Mouse (Mus musculus): Measurements from ENCODE around the gene Ndufs5.

DNA sequence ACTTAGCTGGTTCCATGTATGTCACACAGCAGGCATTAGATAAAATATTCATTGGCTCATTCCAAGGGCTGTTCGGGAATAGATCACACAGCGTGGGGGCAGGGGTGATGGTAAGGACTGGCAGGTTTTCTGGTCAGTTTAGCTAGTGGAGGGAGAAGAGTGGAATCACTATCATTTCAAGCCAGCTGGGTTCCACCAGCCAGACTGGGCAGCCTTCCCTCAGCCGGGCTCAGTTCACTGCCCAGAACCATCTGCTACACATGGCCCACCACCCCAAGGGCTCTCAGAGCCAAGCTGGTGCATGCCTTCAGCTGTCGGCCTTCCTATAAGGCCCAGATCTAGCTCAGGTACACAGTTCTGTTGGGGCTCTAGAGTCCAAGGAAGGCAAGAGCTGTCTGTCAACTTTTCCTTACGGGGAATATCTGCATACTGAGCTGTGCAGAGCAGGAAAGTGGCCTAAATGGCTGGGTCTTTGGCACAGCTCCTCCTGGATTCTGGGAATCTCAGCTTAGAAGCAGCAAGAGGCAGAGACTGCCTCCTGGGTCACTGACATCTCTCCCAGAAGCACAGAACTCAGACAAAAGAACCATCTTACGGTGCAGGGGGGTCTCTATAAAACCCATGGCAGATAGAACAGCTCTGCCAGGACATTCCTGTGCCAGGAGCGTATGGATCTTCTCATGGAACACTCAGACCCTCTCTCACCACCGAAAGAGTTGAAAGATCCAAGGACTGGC is 32.3 kb downstream of the Ndufs5 start:
- TF ChIP-seq MAX (IDR thresholded peaks at IDR 0.05; ENCODE audit: low read depth) (no peak), POLR2A (IDR thresholded peaks at IDR 0.05; ENCODE audit: insufficient read length, low read depth) (no peak), USF1 (IDR thresholded peaks at IDR 0.05; ENCODE audit: low read depth) (no peak), MYOG (IDR thresholded peaks at IDR 0.05; ENCODE audit: control insufficient read depth in 1 of 3, insufficient read depth in 1 of 3, insufficient read length in 2 of 3, low read depth in 2 of 3) (no peak), TCF12 (IDR thresholded peaks at IDR 0.05; ENCODE audit: insufficient read depth, poor library complexity, severe bottlenecking) (no peak), E2F4 (IDR thresholded peaks at IDR 0.05; ENCODE audit: insufficient read depth) (no peak), POLR2AphosphoS2 (IDR thresholded peaks at IDR 0.05; ENCODE audit: insufficient read length, low read depth) (no peak), CEBPB (IDR thresholded peaks at IDR 0.05; ENCODE audit: insufficient read depth, poor library complexity, severe bottlenecking) (no peak), TCF3 (IDR thresholded peaks at IDR 0.05; ENCODE audit: insufficient read length, low read depth) (no peak)

Data from myocyte (in vitro differentiated cells).